In genomic region chr10:109718808-109719207, GRCm38 (mm10) we compare ENCODE assay signal across 27 mouse cellular contexts.
"Had no signal": no experiment of that assay in that cellular context is flagged by ENCODE, and none has a peak within 500 bp of the region (broad histone marks: within the 10 kb centered on the region; RNA-seq: fewer than 3 reads in every experiment).

No protein-coding gene starts in this region.

- DNase-seq: gastrocnemius, postnatal 14 days; gastrocnemius, postnatal 36 days; heart, adult 11 months; heart, adult 2 months; heart, postnatal 14 days; heart, postnatal 36 days; kidney, adult 11 months; kidney, adult 2 months; kidney, adult 9 months; kidney, postnatal 14 days; kidney, postnatal 36 days; layer of hippocampus, adult 9-11 months; layer of hippocampus, postnatal 36 days; left cerebral cortex, postnatal 4 days had no signal

- H3K4me3 ChIP-seq: heart, adult 2 months; heart, embryonic 13.5 days; heart, embryonic 15.5 days; hindbrain, embryonic 13.5 days; hindbrain, embryonic 15.5 days; kidney, embryonic 15.5 days; limb, embryonic 13.5 days; limb, embryonic 15.5 days; liver, embryonic 12.5 days had no signal

- H3K27ac ChIP-seq: heart, adult 2 months; heart, embryonic 13.5 days; heart, embryonic 15.5 days; hindbrain, embryonic 13.5 days; hindbrain, embryonic 15.5 days; hindbrain, postnatal 0 days; kidney, embryonic 15.5 days; kidney, postnatal 0 days; limb, embryonic 13.5 days; limb, embryonic 15.5 days; liver, embryonic 12.5 days; liver, embryonic 14.5 days had no signal

- H3K9me3 ChIP-seq: heart, embryonic 13.5 days; heart, embryonic 15.5 days; hindbrain, embryonic 13.5 days; hindbrain, embryonic 15.5 days; kidney, embryonic 15.5 days; limb, embryonic 13.5 days; limb, embryonic 15.5 days; liver, embryonic 12.5 days had no signal

- ATAC-seq: hindbrain, postnatal 0 days; intestine, embryonic 16.5 days; liver, embryonic 12.5 days had no signal

- H3K9ac ChIP-seq: heart, embryonic 13.5 days; heart, embryonic 15.5 days; hindbrain, embryonic 13.5 days; hindbrain, embryonic 15.5 days; kidney, embryonic 15.5 days; limb, embryonic 13.5 days; limb, embryonic 15.5 days; liver, embryonic 12.5 days; liver, embryonic 14.5 days had no signal

- H3K4me1 ChIP-seq: heart, embryonic 13.5 days; heart, embryonic 15.5 days; hindbrain, embryonic 13.5 days; hindbrain, embryonic 15.5 days; kidney, embryonic 15.5 days; limb, embryonic 13.5 days; limb, embryonic 15.5 days; liver, embryonic 12.5 days had no signal

- H3K27me3 ChIP-seq: heart, embryonic 13.5 days; heart, embryonic 15.5 days; hindbrain, embryonic 13.5 days; hindbrain, embryonic 15.5 days; kidney, embryonic 15.5 days; limb, embryonic 13.5 days; limb, embryonic 15.5 days; liver, embryonic 12.5 days had no signal

- H3K36me3 ChIP-seq: heart, embryonic 13.5 days; heart, embryonic 15.5 days; kidney, embryonic 15.5 days; limb, embryonic 13.5 days; limb, embryonic 15.5 days; liver, embryonic 12.5 days had no signal

- H3K4me2 ChIP-seq: heart, embryonic 11.5 days; heart, embryonic 13.5 days; heart, embryonic 15.5 days; hindbrain, embryonic 13.5 days; hindbrain, embryonic 15.5 days; kidney, embryonic 15.5 days; limb, embryonic 13.5 days; limb, embryonic 15.5 days; liver, embryonic 12.5 days had no signal
